ENCODE assay signal across 9 mouse cellular contexts in the genomic region with DNA sequence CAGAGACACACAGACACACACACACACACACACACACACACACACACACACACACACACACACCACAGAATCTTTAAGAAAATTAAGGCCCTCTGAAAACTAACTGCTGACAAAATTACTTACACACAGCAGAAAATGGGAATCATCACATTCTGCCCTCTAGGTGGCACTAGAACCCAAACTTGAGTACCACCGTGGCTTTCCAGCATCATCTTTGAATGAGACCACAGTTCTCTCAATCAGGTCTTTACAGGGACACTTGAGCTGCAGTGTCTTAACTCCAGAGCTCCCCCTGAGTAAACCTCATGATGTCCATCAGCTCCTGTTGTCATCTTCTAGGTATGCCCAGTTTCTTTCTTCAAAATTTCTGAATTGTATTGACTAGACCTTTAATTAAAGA.
DNase-seq lines count a peak whose midpoint lies in the region; ATAC-seq lines count a peak whose summit lies in the region.
"Had no signal": no experiment of that assay in that cellular context is flagged by ENCODE, and none has a peak within 500 bp of the region (broad histone marks: within the 10 kb centered on the region; RNA-seq: fewer than 3 reads in every experiment).

No protein-coding gene starts in this region.

- no peak overlapping the region for H3K4me3 ChIP-seq in intestine, embryonic 15.5 days (replicated peaks)
- H3K4me3 ChIP-seq in midbrain, embryonic 15.5 days: no peak overlapping the region
- H3K4me3 ChIP-seq: embryonic facial prominence, embryonic 13.5 days had no signal

- DNase-seq in urinary bladder, postnatal 36 days (ENCODE audit: low spot score in 2 of 2): peak; percentile 24 to 50
- no peak for DNase-seq in urinary bladder, postnatal 4 days (ENCODE audit: low spot score in 2 of 2)
- peak; percentile 69 to 77 for DNase-seq in cerebellum, adult 18-20 months
- DNase-seq in left cerebral cortex, postnatal 10 days (ENCODE audit: extremely low spot score in 1 of 2, low spot score in 2 of 2): peak; percentile 57 to 77
- DNase-seq in thymus, postnatal 10 days (ENCODE audit: low spot score in 2 of 2): peak; percentile 26 to 71

- intact Hi-C loops in left cerebral cortex, postnatal 10 days (cut with DNase I): no loop called here

- H3K4me2 ChIP-seq in intestine, embryonic 15.5 days (replicated peaks): no peak overlapping the region
- no peak overlapping the region for H3K4me2 ChIP-seq in midbrain, embryonic 15.5 days
- H3K4me2 ChIP-seq: embryonic facial prominence, embryonic 13.5 days had no signal

- no peak overlapping the region for H3K9ac ChIP-seq in intestine, embryonic 15.5 days
- no peak overlapping the region for H3K9ac ChIP-seq in midbrain, embryonic 15.5 days
- H3K9ac ChIP-seq: embryonic facial prominence, embryonic 13.5 days had no signal

- no peak overlapping the region for H3K27ac ChIP-seq in intestine, embryonic 15.5 days
- no peak overlapping the region for H3K27ac ChIP-seq in midbrain, embryonic 15.5 days
- H3K27ac ChIP-seq: embryonic facial prominence, embryonic 13.5 days had no signal

- H3K9me3 ChIP-seq in intestine, embryonic 15.5 days: no peaks in the 10 kb centered on the region
- no peaks in the 10 kb centered on the region for H3K9me3 ChIP-seq in midbrain, embryonic 15.5 days
- H3K9me3 ChIP-seq: embryonic facial prominence, embryonic 13.5 days had no signal

- no peaks in the 10 kb centered on the region for H3K4me1 ChIP-seq in intestine, embryonic 15.5 days (replicated peaks)
- no peaks in the 10 kb centered on the region for H3K4me1 ChIP-seq in midbrain, embryonic 15.5 days

- H3K36me3 ChIP-seq in intestine, embryonic 15.5 days: no peaks in the 10 kb centered on the region
- no peaks in the 10 kb centered on the region for H3K36me3 ChIP-seq in midbrain, embryonic 15.5 days (replicated peaks)
- H3K36me3 ChIP-seq: embryonic facial prominence, embryonic 13.5 days had no signal

- WGBS in intestine, embryonic 15.5 days: 0% methylated on average over 1 of the region's 1 CpGs
- WGBS in midbrain, embryonic 15.5 days: 0% methylated on average over 1 of the region's 1 CpGs

- no peaks in the 10 kb centered on the region for H3K27me3 ChIP-seq in intestine, embryonic 15.5 days (replicated peaks)
- H3K27me3 ChIP-seq in midbrain, embryonic 15.5 days (replicated peaks): 0 out of 2 replicates have a peak, but pooled peaks cover 4% of the 10 kb centered on the region
- H3K27me3 ChIP-seq: embryonic facial prominence, embryonic 13.5 days had no signal

- ATAC-seq in frontal cortex, adult (ENCODE audit: low TSS enrichment): peak; percentile 96
- ATAC-seq in intestine, embryonic 15.5 days: peak; percentile 45; the same call in 1 of the 2 replicates
- ATAC-seq in midbrain, embryonic 15.5 days (replicated peaks): peak; percentile 78

Comparison
In these comparisons a context has a peak if more than half of its experiments do, and no peak if none do; other contexts are left out.
1. DNase-seq: peak in urinary bladder, postnatal 36 days (2 of 2), cerebellum, adult 18-20 months (2 of 2), left cerebral cortex, postnatal 10 days (2 of 2) and thymus, postnatal 10 days (2 of 2); none in urinary bladder, postnatal 4 days (0 of 2).
2. ATAC-seq: peak in every context shown above with its lines; median percentile 96 in frontal cortex, adult; 78 in midbrain, embryonic 15.5 days; 45 in intestine, embryonic 15.5 days.